Mouse (Mus musculus) heart, postnatal 10 days (tissue): ENCODE results near the gene Nrxn1. TPM values are rescaled to one million over a fixed set of nuclear protein-coding genes. Genes with fewer than 3 reads are reported as not detected.

Experiments
- DNase-seq, 2 experiments: peaks; one replicate each; pipeline ENCODE4 v3.0.0; 2021
- intact Hi-C: fragments of 180-260 bp; cut with DNase I; formaldehyde crosslinking; loops from one replicate; pipeline ENCODE4 v1.15.1; 2025
- total RNA-seq, 2 experiments: library from RNA; stranded (reverse); gene quantifications; 2 replicates each; pipeline ENCODE4 v1.2.3; 2021

Gene Nrxn1
- total RNA-seq, 2 experiments from 2014 or later = 0.84 to 2.2 TPM

GRCm38 (mm10) chr17:90994247-90994646, 98.6 kb downstream of the Nrxn1 start:
- intact Hi-C loops = no loop called here
- DNase-seq = no peak

- no peak for DNase-seq
- intact Hi-C loops = no loop called here
Observed at GRCm38 (mm10) chr17:90990747-90991146, 102.1 kb downstream of the Nrxn1 start.

- DNase-seq = peak in 1 of 2 experiments; percentile 2
- intact Hi-C loops = no loop called here
Observed at GRCm38 (mm10) chr17:90962904-90963531, 129.9 kb downstream of the Nrxn1 start.

- no peak for DNase-seq
- intact Hi-C loops = no loop called here
Observed at GRCm38 (mm10) chr17:90955221-90955620, 137.7 kb downstream of the Nrxn1 start.

GRCm38 (mm10) chr17:90934929-90935328, 157.9 kb downstream of the Nrxn1 start:
- no peak for DNase-seq
- intact Hi-C loops = no loop called here

- intact Hi-C loops = no loop called here
- DNase-seq = no peak
Observed at GRCm38 (mm10) chr17:90913320-90913719, 179.6 kb downstream of the Nrxn1 start.

- DNase-seq = no peak
- intact Hi-C loops = no loop called here
Observed at GRCm38 (mm10) chr17:90912746-90913145, 180.1 kb downstream of the Nrxn1 start.

- intact Hi-C loops = no loop called here
- no peak for DNase-seq
Observed at GRCm38 (mm10) chr17:90912341-90912740, 180.5 kb downstream of the Nrxn1 start.

- intact Hi-C loops = no loop called here
- DNase-seq = no peak
Observed at GRCm38 (mm10) chr17:90906118-90907093, 186.5 kb downstream of the Nrxn1 start.

GRCm38 (mm10) chr17:90905143-90905542, 187.7 kb downstream of the Nrxn1 start:
- no peak for DNase-seq
- intact Hi-C loops = no loop called here

- intact Hi-C loops = no loop called here
- DNase-seq = peak; percentile 29 to 37
Observed at GRCm38 (mm10) chr17:90892327-90893259, 200.3 kb downstream of the Nrxn1 start.

- no peak for DNase-seq
- intact Hi-C loops = no loop called here
Observed at GRCm38 (mm10) chr17:90891711-90892110, 201.2 kb downstream of the Nrxn1 start.

- intact Hi-C loops = no loop called here
- DNase-seq = no peak
Observed at GRCm38 (mm10) chr17:90857225-90857624, 235.6 kb downstream of the Nrxn1 start.

GRCm38 (mm10) chr17:90843876-90844275, 249.0 kb downstream of the Nrxn1 start:
- no peak for DNase-seq
- intact Hi-C loops = no loop called here

- intact Hi-C loops = no loop called here
Observed at GRCm38 (mm10) chr17:90843072-90843611, 249.7 kb downstream of the Nrxn1 start.

GRCm38 (mm10) chr17:90837022-90837414, 255.9 kb downstream of the Nrxn1 start:
- DNase-seq = no peak
- intact Hi-C loops = no loop called here

More at GRCm38 (mm10) chr17:90843072-90843611, 249.7 kb downstream of the Nrxn1 start:
- DNase-seq = no peak

- no peak for DNase-seq
- intact Hi-C loops = no loop called here
Observed at GRCm38 (mm10) chr17:90836154-90837021, 256.5 kb downstream of the Nrxn1 start.

GRCm38 (mm10) chr17:90818340-90818739, 274.5 kb downstream of the Nrxn1 start:
- no peak for DNase-seq
- intact Hi-C loops = no loop called here

GRCm38 (mm10) chr17:90817898-90818297, 275.0 kb downstream of the Nrxn1 start:
- intact Hi-C loops = no loop called here
- no peak for DNase-seq
